In the genomic region with DNA sequence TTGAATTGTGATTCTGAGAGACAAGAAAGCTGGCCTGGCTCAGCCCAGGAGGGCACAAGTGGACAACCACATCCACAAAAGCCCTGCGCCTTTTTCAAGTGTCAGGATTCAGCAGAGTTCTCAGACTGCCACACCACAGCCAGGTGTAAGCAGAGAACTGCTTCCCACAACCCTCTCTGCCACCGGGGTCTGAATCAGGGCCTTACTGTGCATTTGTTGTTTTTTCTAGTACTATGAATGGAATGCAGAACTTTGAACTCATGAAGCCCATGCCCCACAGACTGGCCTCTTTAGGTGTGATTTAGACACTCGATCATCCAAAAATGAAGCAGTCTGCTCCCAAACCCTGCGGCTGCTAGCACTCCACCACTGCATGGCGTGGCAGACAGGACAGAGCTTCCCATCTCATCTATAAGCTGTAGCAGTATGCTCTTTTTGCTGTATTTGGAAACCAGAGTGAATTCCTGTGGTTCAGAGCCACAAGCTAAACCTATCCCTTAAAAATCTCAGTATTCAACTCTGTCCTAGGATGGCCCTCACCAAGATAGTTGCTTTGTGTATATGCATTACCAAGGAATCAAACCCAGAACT, we compare ENCODE assay signal across 21 mouse cellular contexts. TPM values are rescaled to one million over a fixed set of nuclear protein-coding genes. Genes with fewer than 3 reads are reported as not detected.
DNase-seq lines count a peak whose midpoint lies in the region; ATAC-seq and TF ChIP-seq lines count a peak whose summit lies in the region.
"Had no signal": no experiment of that assay in that cellular context is flagged by ENCODE, and none has a peak within 500 bp of the region (broad histone marks: within the 10 kb centered on the region; RNA-seq: fewer than 3 reads in every experiment).

No protein-coding gene starts in this region.

- peaks cover 40% of the 10 kb centered on the region for H3K36me3 ChIP-seq in limb, embryonic 12.5 days
- H3K36me3 ChIP-seq in limb, embryonic 10.5 days: peaks cover 42% of the 10 kb centered on the region
- peaks cover 21% of the 10 kb centered on the region for H3K36me3 ChIP-seq in intestine, embryonic 15.5 days
- H3K36me3 ChIP-seq in liver, postnatal 0 days (replicated peaks; ENCODE audit: insufficient read depth, low read length): 0 out of 2 replicates have a peak, but pooled peaks cover 1% of the 10 kb centered on the region
- peaks cover 12% of the 10 kb centered on the region for H3K36me3 ChIP-seq in hindbrain, embryonic 16.5 days (ENCODE audit: control insufficient read depth, insufficient read depth, low read length)

- no peak for DNase-seq in limb, embryonic 10.5 days (ENCODE audit: low spot score)
- peak; percentile 37 for DNase-seq in kidney, postnatal 10 days
- DNase-seq in liver, postnatal 0 days: no peak
- no peak for DNase-seq in right cerebral cortex, postnatal 10 days (ENCODE audit: low spot score in 2 of 2)
- no peak for DNase-seq in adrenal gland, postnatal 14 days
- DNase-seq: adrenal gland, postnatal 25 days; cerebellum, postnatal 14 days; lung, adult 2 months; right cerebral cortex, postnatal 25 days; thymus, adult 18-20 months had no signal

- TF ChIP-seq CTCF in liver, postnatal 0 days (IDR thresholded peaks at IDR 0.05; ENCODE audit: low read depth): no peak

- no peak for TF ChIP-seq EP300 in liver, postnatal 0 days (IDR thresholded peaks at IDR 0.05; ENCODE audit: low read depth)

- H3K4me3 ChIP-seq in limb, embryonic 12.5 days (replicated peaks): no peak overlapping the region
- no peak overlapping the region for H3K4me3 ChIP-seq in limb, embryonic 10.5 days
- H3K4me3 ChIP-seq in intestine, embryonic 15.5 days (replicated peaks): no peak overlapping the region
- no peak overlapping the region for H3K4me3 ChIP-seq in liver, postnatal 0 days (ENCODE audit: low read depth, low read length)
- H3K4me3 ChIP-seq in hindbrain, embryonic 16.5 days (ENCODE audit: low read length): no peak overlapping the region
- H3K4me3 ChIP-seq: heart, embryonic 12.5 days had no signal

- H3K27ac ChIP-seq in limb, embryonic 12.5 days: 0 out of 2 replicates have a peak overlapping the region, but pooled peaks have one; percentile 50
- H3K27ac ChIP-seq in limb, embryonic 10.5 days: no peak overlapping the region
- 0 out of 2 replicates have a peak overlapping the region, but pooled peaks have one; percentile 60 for H3K27ac ChIP-seq in intestine, embryonic 15.5 days
- 0 out of 2 replicates have a peak overlapping the region, but pooled peaks have one; percentile 19 for H3K27ac ChIP-seq in liver, postnatal 0 days (ENCODE audit: low read depth)
- no peak overlapping the region for H3K27ac ChIP-seq in hindbrain, embryonic 16.5 days (ENCODE audit: low read depth, low read length)
- H3K27ac ChIP-seq: kidney, postnatal 0 days; macrophage had no signal

- no peak overlapping the region for H3K4me2 ChIP-seq in limb, embryonic 12.5 days
- no peak overlapping the region for H3K4me2 ChIP-seq in intestine, embryonic 15.5 days (replicated peaks)
- H3K4me2 ChIP-seq in liver, postnatal 0 days (ENCODE audit: low read depth, low read length): no peak overlapping the region
- H3K4me2 ChIP-seq in hindbrain, embryonic 16.5 days (ENCODE audit: low read length): no peak overlapping the region
- H3K4me2 ChIP-seq: heart, embryonic 12.5 days had no signal

- 89% methylated on average over 5 of the region's 5 CpGs for WGBS in limb, embryonic 12.5 days
- 82% methylated on average over 5 of the region's 5 CpGs for whole genome bisulfite sequencing in limb, embryonic 10.5 days
- WGBS in intestine, embryonic 15.5 days: 67% methylated on average over 5 of the region's 5 CpGs
- WGBS in liver, postnatal 0 days (ENCODE audit: insufficient replicate concordance): 57% methylated on average over 5 of the region's 5 CpGs
- WGBS in hindbrain, embryonic 16.5 days: 89% methylated on average over 5 of the region's 5 CpGs

- H3K27me3 ChIP-seq in limb, embryonic 12.5 days: no peaks in the 10 kb centered on the region
- H3K27me3 ChIP-seq in limb, embryonic 10.5 days (ENCODE audit: low read depth, poor library complexity, severe bottlenecking): no peaks in the 10 kb centered on the region
- H3K27me3 ChIP-seq in intestine, embryonic 15.5 days (replicated peaks): no peaks in the 10 kb centered on the region
- H3K27me3 ChIP-seq in liver, postnatal 0 days (ENCODE audit: insufficient read depth, low read length): no peaks in the 10 kb centered on the region
- H3K27me3 ChIP-seq in hindbrain, embryonic 16.5 days (replicated peaks; ENCODE audit: control insufficient read depth, insufficient read depth, low read length): no peaks in the 10 kb centered on the region
- H3K27me3 ChIP-seq: heart, embryonic 12.5 days had no signal

- H3K9me3 ChIP-seq in limb, embryonic 12.5 days: no peaks in the 10 kb centered on the region
- no peaks in the 10 kb centered on the region for H3K9me3 ChIP-seq in limb, embryonic 10.5 days (replicated peaks)
- no peaks in the 10 kb centered on the region for H3K9me3 ChIP-seq in intestine, embryonic 15.5 days
- H3K9me3 ChIP-seq in liver, postnatal 0 days (ENCODE audit: low read length): no peaks in the 10 kb centered on the region
- H3K9me3 ChIP-seq in hindbrain, embryonic 16.5 days (ENCODE audit: control insufficient read depth, low read length): no peaks in the 10 kb centered on the region
- H3K9me3 ChIP-seq: G1E; heart, embryonic 12.5 days had no signal

- ATAC-seq in limb, embryonic 12.5 days (ENCODE audit: insufficient number of reproducible peaks, insufficient read depth, low FRiP score, low TSS enrichment, low read depth): no peak
- peak; percentile 50 for ATAC-seq in intestine, embryonic 15.5 days
- ATAC-seq in liver, postnatal 0 days: no peak
- no peak for ATAC-seq in hindbrain, embryonic 16.5 days
- ATAC-seq: midbrain, embryonic 16.5 days had no signal

- peaks cover 2% of the 10 kb centered on the region; the same call in 1 of the 2 replicates for H3K4me1 ChIP-seq in limb, embryonic 12.5 days (replicated peaks)
- peaks cover 12% of the 10 kb centered on the region; the same call in 1 of the 2 replicates for H3K4me1 ChIP-seq in limb, embryonic 10.5 days
- peaks cover 7% of the 10 kb centered on the region; the same call in 1 of the 2 replicates for H3K4me1 ChIP-seq in intestine, embryonic 15.5 days (replicated peaks)
- peaks cover 12% of the 10 kb centered on the region for H3K4me1 ChIP-seq in liver, postnatal 0 days (ENCODE audit: insufficient read depth)
- H3K4me1 ChIP-seq in hindbrain, embryonic 16.5 days (ENCODE audit: control insufficient read depth, insufficient read depth, low read depth, low read length): no peaks in the 10 kb centered on the region

- no peak overlapping the region for H3K9ac ChIP-seq in limb, embryonic 12.5 days (replicated peaks)
- H3K9ac ChIP-seq in intestine, embryonic 15.5 days: peak overlapping the region; percentile 13; the same call in 1 of the 2 replicates
- no peak overlapping the region for H3K9ac ChIP-seq in liver, postnatal 0 days (replicated peaks)
- H3K9ac ChIP-seq in hindbrain, embryonic 16.5 days (ENCODE audit: low read depth, low read length): no peak overlapping the region
- H3K9ac ChIP-seq: heart, embryonic 12.5 days had no signal

RNA-seq across cellular contexts. Expression of a gene that starts 6.1 kb away (rescaled TPM):
- 25.4 and 28.0 TPM in 2 replicates for polyA plus RNA-seq in limb, embryonic 12.5 days (2016; fragmentation: Nextera tagmentation; extraction: Ambion mirVana)
- polyA plus RNA-seq in limb, embryonic 10.5 days (2016; fragmentation: Nextera tagmentation; extraction: Ambion mirVana): 26.8 and 28.9 TPM in 2 replicates
- polyA plus RNA-seq in intestine, embryonic 15.5 days (2015; fragmentation: Nextera tagmentation; extraction: Ambion mirVana): 68.0 and 117 TPM in 2 replicates
- polyA plus RNA-seq in liver, postnatal 0 days (2015; fragmentation: Nextera tagmentation; extraction: Ambion mirVana): 58.5 and 62.4 TPM in 2 replicates
- 7.2 and 7.7 TPM in 2 replicates for total RNA-seq in adrenal gland, postnatal 14 days (2021)
- polyA plus RNA-seq in hindbrain, embryonic 16.5 days (2015; fragmentation: Nextera tagmentation; extraction: Ambion mirVana): 6.3 and 8.9 TPM in 2 replicates

RNA-seq across cellular contexts. Expression of a gene that starts 26.1 kb away (rescaled TPM):
- polyA plus RNA-seq in limb, embryonic 12.5 days (2016; fragmentation: Nextera tagmentation; extraction: Ambion mirVana): 0.50 and 0.70 TPM in 2 replicates
- 0.34 and 0.64 TPM in 2 replicates for polyA plus RNA-seq in limb, embryonic 10.5 days (2016; fragmentation: Nextera tagmentation; extraction: Ambion mirVana)
- polyA plus RNA-seq in intestine, embryonic 15.5 days (2015; fragmentation: Nextera tagmentation; extraction: Ambion mirVana): 0.67 and 0.92 TPM in 2 replicates
- not detected in 2 replicates for polyA plus RNA-seq in liver, postnatal 0 days (2015; fragmentation: Nextera tagmentation; extraction: Ambion mirVana)
- total RNA-seq in adrenal gland, postnatal 14 days (2021): 0.96 and 0.98 TPM in 2 replicates
- 7.9 and 9.0 TPM in 2 replicates for polyA plus RNA-seq in hindbrain, embryonic 16.5 days (2015; fragmentation: Nextera tagmentation; extraction: Ambion mirVana)
- total RNA-seq: gastrocnemius, postnatal 4 days had no signal
- polyA plus RNA-seq: G1E had no signal

RNA-seq across cellular contexts. Expression of a gene that starts 28.9 kb away (rescaled TPM):
- 46.5 and 54.1 TPM in 2 replicates for polyA plus RNA-seq in limb, embryonic 12.5 days (2016; fragmentation: Nextera tagmentation; extraction: Ambion mirVana)
- polyA plus RNA-seq in limb, embryonic 10.5 days (2016; fragmentation: Nextera tagmentation; extraction: Ambion mirVana): 44.3 and 49.1 TPM in 2 replicates
- polyA plus RNA-seq in intestine, embryonic 15.5 days (2015; fragmentation: Nextera tagmentation; extraction: Ambion mirVana): 39.8 and 43.6 TPM in 2 replicates
- polyA plus RNA-seq in liver, postnatal 0 days (2015; fragmentation: Nextera tagmentation; extraction: Ambion mirVana): 9.6 and 10.4 TPM in 2 replicates
- 98.5 and 104 TPM in 2 replicates for total RNA-seq in adrenal gland, postnatal 14 days (2021)
- 107 TPM in 2 replicates for polyA plus RNA-seq in hindbrain, embryonic 16.5 days (2015; fragmentation: Nextera tagmentation; extraction: Ambion mirVana)

RNA-seq across cellular contexts. Expression of a gene that starts 43.9 kb away (rescaled TPM):
- polyA plus RNA-seq in limb, embryonic 12.5 days (2016; fragmentation: Nextera tagmentation; extraction: Ambion mirVana): 1.5 and 1.7 TPM in 2 replicates
- 0.62 and 0.99 TPM in 2 replicates for polyA plus RNA-seq in limb, embryonic 10.5 days (2016; fragmentation: Nextera tagmentation; extraction: Ambion mirVana)
- polyA plus RNA-seq in intestine, embryonic 15.5 days (2015; fragmentation: Nextera tagmentation; extraction: Ambion mirVana): not detected in 2 replicates
- 0.04 and 0.08 TPM in 2 replicates for polyA plus RNA-seq in liver, postnatal 0 days (2015; fragmentation: Nextera tagmentation; extraction: Ambion mirVana)
- total RNA-seq in adrenal gland, postnatal 14 days (2021): 0.48 and 0.79 TPM in 2 replicates
- 0.06 TPM in 1 of 2 replicates, not detected in the other for polyA plus RNA-seq in hindbrain, embryonic 16.5 days (2015; fragmentation: Nextera tagmentation; extraction: Ambion mirVana)
- polyA plus RNA-seq: heart, embryonic 12.5 days; kidney, postnatal 0 days; macrophage; midbrain, embryonic 16.5 days had no signal

RNA-seq across cellular contexts. Expression of a gene that starts 55.6 kb away (rescaled TPM):
- polyA plus RNA-seq in limb, embryonic 12.5 days (2016; fragmentation: Nextera tagmentation; extraction: Ambion mirVana): not detected in 2 replicates
- not detected in 2 replicates for polyA plus RNA-seq in limb, embryonic 10.5 days (2016; fragmentation: Nextera tagmentation; extraction: Ambion mirVana)
- polyA plus RNA-seq in intestine, embryonic 15.5 days (2015; fragmentation: Nextera tagmentation; extraction: Ambion mirVana): not detected in 2 replicates
- not detected in 2 replicates for polyA plus RNA-seq in liver, postnatal 0 days (2015; fragmentation: Nextera tagmentation; extraction: Ambion mirVana)
- not detected in 2 replicates for total RNA-seq in adrenal gland, postnatal 14 days (2021)
- 1.2 and 2.3 TPM in 2 replicates for polyA plus RNA-seq in hindbrain, embryonic 16.5 days (2015; fragmentation: Nextera tagmentation; extraction: Ambion mirVana)
- total RNA-seq: adrenal gland, postnatal 25 days; G1E; layer of hippocampus, postnatal 14 days; left cerebral cortex, postnatal 25 days had no signal
- polyA plus RNA-seq: G1E; heart, embryonic 12.5 days; kidney, postnatal 0 days; lung, adult 2 months; macrophage had no signal

Comparison
In these comparisons a context has a peak if more than half of its experiments do, and no peak if none do; other contexts are left out.
1. H3K27ac ChIP-seq: peak in limb, embryonic 12.5 days (single experiment), intestine, embryonic 15.5 days (single experiment) and liver, postnatal 0 days (single experiment); none in limb, embryonic 10.5 days (single experiment) and hindbrain, embryonic 16.5 days (single experiment).